Mouse (Mus musculus) gastrocnemius, postnatal 10 days (tissue): Measurements from ENCODE around the gene Ndufa6. TPM values are rescaled to one million over a fixed set of nuclear protein-coding genes. Genes with fewer than 3 reads are reported as not detected.

Experiments used
- DNase-seq: peaks from one replicate; pipeline ENCODE4 v3.0.0; 2021; ENCODE audit warnings: mixed read lengths
- microRNA-seq, 2 experiments: library from miRNA; unstranded; fragments of <30 nt; microRNA quantifications; one replicate each; pipeline ENCODE4 v1.2.0; 2021
- total RNA-seq, 2 experiments: library from RNA; stranded (reverse); gene quantifications; 2 replicates each; pipeline ENCODE4 v1.2.3; 2021

Ndufa6 gene
- total RNA-seq, 2 experiments from 2014 or later = 362 to 411 TPM

DNA sequence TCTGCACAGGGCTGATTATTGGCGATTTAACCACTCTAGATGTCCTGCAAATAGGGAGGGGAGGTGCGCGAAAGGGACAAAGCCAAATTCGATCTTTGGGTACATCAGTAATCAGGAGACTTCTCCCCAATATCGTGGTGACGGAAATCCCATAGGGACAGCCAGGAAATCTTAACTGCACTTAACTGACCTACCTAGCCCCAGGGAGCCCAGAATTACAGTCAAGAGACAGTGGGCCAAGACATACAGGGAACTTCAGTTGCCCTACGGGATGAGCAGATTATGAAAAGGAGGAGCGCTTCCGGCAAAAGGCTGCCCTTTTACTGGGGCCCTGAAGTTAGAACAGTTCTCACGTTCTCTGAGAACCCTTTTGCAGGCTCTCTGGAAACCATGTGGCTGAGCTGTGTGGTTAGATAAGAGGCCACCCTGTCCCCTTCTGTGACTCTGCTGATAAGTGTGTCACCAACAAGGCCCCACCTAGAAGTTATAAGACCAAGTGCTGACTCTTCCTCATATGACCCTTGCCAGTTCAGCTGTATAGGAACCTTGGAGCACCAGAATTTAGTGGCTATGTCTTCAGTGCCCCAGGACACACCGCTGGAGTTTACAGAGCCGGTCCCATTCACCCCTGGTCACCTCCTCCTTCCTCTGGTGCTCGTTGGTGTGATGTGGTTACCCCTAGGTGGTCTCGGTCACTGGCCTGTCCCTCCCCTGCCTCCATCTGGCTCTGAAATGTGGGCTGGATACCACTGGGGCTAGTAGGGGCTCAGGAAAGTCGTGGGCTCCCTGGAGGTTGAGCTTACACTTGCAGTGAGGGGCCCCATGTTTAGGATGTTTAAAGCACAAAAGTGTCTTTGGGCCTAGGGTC lies 12.2 kb downstream of the Ndufa6 start:
- no peak for DNase-seq

DNA sequence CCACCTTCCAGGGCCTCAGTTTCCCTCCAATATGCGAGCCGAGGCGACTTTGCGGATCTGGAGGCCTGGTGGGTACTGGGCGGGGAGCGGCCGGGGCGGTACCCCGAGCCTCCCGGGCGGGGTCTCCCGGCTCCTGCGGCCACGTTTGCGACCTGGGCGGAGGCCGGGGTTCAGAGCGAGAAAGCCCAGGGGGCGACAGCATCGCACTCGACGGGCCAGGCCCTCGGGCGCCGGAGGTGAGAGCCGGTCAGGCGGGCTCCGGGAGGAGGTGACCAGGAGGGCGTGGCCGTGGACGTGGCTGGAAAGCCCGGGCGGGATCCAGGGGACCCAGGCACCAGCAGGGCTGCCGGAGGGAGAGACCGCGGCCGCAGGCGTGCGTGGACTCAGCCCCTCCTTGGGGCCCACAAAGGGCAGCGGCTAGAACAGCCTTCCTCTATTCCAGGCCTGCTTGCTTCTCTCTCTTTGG lies 13.1 kb downstream of the Ndufa6 start:
- DNase-seq = peak; percentile 74

DNA sequence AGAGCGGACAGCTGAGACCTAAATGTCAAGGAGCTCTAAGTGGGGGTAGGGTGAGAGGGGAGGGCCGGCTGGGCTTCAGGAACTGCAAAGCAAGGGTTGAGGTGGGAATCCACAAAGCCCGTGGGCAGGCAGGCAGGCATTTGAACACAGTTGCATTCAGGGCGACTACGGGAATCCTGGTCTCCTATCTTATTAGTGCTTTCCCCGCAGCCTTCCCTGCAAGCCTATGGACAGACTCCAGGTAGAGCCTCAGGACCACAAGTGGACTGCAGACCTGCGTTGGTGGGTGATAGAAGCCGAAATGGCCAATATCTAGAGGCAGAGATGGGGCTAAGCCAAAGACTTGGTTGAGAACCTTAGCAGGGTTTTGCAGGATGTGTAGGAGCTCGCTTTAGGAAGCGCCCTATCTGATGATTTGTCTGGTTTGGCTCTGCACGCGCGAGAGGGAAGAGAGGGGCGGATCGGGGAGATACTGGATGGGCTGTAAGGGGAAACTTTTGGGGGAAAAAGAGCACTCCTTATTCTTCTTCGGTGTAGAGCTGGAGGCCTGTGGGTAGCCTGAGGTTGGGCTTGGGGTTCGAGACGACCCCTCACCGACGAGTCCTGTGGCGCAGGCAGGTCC lies 13.6 kb downstream of the Ndufa6 start:
- DNase-seq = no peak

DNA sequence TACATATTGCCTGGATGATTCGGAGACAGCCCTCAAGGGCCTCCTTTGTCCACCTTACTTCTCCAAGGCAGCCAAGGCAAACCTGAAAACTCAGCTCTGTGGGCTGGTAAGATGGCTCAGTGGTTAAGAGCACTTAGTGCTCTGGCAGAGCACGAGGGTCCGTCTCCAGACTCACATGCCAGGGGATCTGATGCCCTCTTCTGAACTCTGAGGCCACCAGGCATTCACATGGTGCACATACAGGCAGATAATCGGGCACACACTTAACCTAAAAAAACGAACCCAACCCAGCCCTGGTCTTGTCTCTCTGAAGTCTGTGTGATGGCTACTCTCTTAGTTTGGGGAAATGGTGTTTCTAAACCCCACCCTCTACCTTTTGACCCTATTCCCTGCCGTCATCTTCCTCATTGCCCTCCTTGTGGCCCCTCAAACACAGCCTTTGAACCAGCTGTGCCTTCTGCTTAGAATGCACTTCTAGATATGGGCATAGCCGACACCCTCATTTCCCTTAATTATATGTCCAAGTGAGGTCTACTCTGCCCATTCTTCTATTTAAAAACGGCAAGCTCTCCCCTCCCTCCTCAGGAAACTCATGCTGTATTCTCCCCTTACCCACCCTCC lies 14.4 kb downstream of the Ndufa6 start:
- DNase-seq = no peak

DNA sequence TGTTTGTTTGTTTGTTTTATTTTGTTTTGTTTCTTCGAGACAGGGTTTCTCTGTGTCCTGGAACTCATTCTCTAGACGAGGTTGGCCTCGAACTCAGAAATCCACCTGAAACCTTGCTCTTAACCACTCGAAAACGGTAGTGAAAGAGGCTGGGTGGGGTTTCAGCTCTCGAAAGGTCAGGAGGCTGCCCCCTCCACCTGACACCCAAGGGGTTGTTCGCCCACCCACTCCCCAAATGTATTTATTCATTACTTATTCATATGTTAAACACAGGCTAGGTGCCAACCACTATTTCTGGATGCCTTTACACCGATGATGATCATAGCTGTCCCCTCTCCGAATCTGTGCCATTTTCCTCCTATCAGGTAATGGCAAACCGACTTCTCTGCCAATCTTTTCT lies 15.0 kb downstream of the Ndufa6 start:
- DNase-seq = no peak

DNA sequence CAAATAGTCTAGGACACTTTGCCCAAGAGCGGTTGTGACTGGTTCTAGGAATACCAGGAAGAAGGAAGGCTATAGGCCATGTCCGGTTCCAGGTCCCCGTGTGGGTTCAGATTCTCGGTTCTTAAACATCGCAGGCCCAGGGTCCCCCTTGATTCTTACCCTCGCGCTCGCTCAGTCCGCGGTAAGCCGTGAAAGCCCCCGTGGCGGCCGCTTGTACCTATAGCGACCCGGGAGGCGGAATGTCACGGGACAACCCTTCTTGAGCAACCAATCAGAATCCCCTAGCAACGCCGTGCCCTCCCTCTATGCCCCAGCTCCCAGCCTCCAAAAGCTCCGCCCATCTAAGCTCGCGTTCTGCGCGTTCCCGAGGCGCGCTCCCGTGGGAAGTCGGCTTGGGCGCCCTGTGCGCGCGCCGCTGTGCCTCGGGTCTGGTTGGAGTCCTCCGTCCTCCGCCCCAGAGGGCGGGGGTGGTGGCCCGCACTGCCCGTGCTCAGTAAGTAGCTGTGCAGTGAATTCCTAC lies 15.5 kb downstream of the Ndufa6 start, which contains the start of the genes Naga, Pheta2 and Smdt1:
Gene Naga, minus strand, starts transcription at position 333 of the 520 bp plus-strand sequence.
Gene Pheta2, plus strand, starts transcription at position 350 of the 520 bp plus-strand sequence.
Gene Smdt1, plus strand, starts transcription at position 367 of the 520 bp plus-strand sequence.
- peak; percentile 97 for DNase-seq

DNA sequence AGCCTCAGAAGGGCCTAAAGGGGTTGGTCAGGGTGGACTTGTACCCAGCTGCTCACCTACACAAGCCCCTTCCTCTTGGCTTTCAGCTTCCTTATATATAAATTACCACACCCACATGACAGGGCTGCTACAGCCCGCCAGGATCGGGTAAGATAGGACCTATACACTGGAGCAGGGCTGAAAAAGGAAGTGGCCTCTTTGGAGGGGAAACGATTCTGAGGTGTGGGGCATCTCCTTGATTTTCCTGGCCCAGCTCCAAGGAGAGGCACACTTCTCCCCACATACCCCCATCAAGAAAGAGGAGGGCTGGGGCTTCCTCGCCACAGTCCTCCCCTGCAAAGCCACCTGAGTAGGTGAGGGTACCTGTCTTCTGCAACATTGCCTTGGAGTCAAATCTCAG lies 16.2 kb downstream of the Ndufa6 start:
- DNase-seq = no peak

DNA sequence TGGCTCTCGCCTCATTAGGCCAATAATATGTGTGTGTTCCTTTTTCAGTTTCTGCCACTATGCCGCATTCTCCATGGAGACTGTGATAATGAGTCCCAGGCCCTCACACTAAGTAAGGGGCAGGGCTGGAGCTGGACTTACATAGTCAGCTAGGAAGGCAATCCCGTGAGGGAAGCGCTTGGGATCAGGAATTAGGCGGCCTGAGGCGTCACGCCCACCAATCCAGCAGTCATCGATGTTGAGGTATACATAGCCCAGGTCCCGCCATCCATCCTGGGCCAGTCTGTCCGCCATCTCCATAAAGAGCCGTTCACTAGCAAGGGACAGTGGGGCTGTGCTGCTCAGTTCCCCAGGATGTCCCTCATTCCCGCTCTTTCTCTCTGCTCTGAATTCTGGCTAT lies 17.5 kb downstream of the Ndufa6 start:
- DNase-seq = no peak

DNA sequence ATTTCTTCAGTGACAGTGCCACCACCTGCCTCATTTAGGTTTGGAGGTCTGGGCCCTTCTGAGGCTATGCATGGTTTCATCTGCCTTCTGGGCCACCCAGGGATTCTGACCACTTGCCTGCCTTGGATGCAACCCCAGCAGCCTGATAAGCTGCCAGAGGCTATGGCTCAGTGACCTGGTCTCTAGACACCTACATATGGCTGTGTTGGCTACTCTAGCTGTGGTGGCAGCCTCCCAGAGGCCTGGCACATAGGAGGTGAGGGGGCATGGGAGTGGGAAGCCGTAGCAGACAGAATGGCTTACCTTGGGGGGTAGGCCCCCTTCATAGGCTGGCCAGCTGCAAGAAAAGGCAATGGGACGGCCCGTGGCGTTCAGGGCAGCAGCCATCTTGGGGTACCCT lies 18.9 kb downstream of the Ndufa6 start:
- DNase-seq = no peak

DNA sequence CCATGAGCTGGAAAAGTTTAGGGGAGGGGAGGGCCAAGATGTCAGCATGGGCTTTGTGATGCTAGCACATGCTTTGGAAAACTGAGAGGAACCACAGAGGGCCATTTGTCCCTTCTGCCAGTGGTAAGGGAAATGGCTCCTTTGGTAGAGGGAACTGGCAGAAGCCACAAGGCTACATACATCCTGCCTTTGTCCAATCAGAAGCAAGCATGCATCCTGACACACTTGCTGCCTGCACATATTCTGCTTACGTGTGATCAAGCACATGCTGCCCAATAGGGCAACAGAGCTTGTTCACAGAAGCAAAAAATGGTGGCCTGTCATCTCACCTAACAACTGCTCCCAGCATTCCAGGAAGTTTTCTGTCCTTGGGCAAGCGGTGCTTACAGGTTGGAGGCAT lies 28.7 kb downstream of the Ndufa6 start:
- DNase-seq = no peak

DNA sequence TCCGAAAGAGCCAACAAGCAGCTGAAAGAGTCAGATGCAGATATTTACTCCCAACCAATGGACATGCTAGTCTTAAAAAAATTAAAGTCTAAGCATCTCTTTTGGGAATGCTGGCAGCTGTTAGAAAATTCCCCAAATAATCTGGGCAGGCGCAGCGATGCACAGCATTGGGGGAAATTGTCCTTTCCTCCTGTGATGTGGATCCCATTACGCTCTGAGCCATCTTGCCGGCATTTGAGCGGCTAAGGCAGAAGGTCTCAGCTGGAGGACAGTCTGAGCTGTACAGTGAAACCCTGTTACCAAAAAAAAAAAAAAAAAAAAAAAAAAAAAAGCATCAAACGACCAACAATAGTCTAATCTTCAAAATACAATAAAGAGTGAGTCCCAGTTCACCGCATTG lies 31.9 kb downstream of the Ndufa6 start:
- DNase-seq = no peak

DNA sequence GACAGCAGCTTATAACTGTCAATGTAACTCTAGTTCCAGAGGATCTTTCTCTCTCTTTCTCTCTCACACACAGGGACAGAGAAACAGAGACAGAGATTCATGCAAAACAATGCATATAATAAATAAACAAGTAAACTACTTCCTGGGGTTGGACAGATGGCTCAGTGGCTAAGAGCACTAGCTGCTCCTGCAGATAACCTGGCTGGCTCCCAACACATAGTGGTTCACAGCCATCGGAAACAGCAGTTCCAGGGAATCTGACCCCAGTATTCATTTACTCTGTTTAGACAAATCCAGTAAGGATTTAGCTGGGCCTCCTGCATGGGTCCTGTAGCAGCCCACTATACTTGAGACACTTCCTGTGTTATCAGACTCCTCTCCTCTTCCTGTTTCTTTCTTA lies 34.5 kb downstream of the Ndufa6 start:
- no peak for DNase-seq

DNA sequence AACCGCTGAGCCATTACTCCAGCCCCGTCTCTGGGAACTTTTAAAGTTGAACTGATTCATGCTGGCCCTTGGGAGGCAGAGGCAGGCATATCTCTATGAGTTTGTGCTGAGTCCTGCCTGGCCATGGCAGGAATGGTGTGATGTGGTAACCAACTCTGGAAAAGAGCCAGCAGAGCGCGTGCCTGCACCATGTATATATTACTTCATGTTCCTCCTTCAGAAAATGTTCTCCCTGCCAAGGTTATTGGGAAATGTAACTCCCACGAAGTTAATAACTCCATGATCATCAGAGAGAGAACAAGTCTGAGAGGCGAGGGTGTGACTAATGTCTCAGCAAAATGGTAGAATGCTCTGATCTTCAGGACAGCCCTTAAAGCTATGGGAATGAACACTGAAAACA lies 36.3 kb downstream of the Ndufa6 start:
- DNase-seq = no peak

DNA sequence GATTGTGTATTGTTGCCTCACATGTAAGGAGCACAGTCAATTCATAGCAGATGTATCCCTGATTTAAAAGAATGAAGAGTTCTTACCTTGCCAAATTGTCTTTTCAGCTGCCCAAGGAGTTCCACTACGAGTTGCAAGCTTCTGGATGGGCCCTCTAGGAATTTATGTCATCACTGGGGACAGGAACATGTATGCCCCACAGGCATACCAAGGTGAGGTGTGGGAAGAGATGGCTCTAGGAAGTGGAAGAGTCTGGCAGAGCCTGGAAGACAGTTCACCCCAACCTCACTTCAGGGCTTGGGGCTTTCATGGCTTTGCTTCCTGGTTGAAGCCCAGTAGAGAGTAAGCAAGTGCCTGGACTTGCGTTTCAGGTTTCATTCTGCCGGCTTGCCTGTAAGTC lies 45.7 kb downstream of the Ndufa6 start:
- DNase-seq = no peak

DNA sequence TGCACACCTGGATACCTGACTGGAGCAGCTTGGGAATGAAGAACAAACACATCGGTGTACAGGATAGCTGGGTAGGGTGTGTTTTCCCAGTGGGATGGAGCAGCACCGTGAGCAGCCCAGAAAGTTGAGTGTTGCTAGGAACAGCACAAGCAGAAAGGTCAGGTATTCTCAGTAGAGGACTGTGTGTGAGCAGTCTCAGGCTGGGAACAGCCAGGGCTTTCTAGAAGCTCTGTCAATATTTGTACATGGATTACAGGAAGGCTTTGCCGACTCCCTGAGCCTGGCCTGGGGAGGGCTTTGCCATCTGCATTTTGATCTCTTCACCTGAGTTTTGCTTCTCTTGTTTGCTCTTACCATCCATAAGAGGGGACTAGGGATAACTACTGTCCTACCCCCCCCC lies 47.0 kb downstream of the Ndufa6 start:
- no peak for DNase-seq

Small RNA genes within 50 kb of the gene (microRNA-seq; reads per million reads assigned to microRNA genes)
- 0 reads per million in 2 experiments for gene Mir7684

Other genes with a start within 250 kb of the Ndufa6 start
- 10 to 100 TPM; 31.0 to 33.5 TPM for gene Ccdc134, start 226.4 kb downstream of the Ndufa6 start, total RNA-seq
- 10 to 100 TPM; 37.0 to 42.8 TPM for gene Srebf2, start 207.1 kb downstream of the Ndufa6 start, total RNA-seq
- not detected for gene Shisa8, start 141.5 kb downstream of the Ndufa6 start, total RNA-seq
- under 1 TPM; 0.45 to 0.52 TPM for gene Tnfrsf13c, start 130.0 kb downstream of the Ndufa6 start, total RNA-seq
- gene Cenpm, start 109.6 kb downstream of the Ndufa6 start, total RNA-seq = 1 to 10 TPM; 4.2 to 7.0 TPM
- gene 1500009C09Rik, start 101.9 kb downstream of the Ndufa6 start, total RNA-seq = not detected
- 1 to 10 TPM; 1.2 to 2.0 TPM for gene Sept3, start 79.4 kb downstream of the Ndufa6 start, total RNA-seq
- gene Wbp2nl, start 55.4 kb downstream of the Ndufa6 start, total RNA-seq = not detected
- gene Naga, start 15.4 kb downstream of the Ndufa6 start, total RNA-seq = 10 to 100 TPM; 24.6 to 27.3 TPM
- gene Pheta2, start 15.4 kb downstream of the Ndufa6 start, total RNA-seq = 1 to 10 TPM; 3.0 to 4.9 TPM
- gene Smdt1, start 15.4 kb downstream of the Ndufa6 start, total RNA-seq = 100 to 1,000 TPM; 143 to 156 TPM
- gene Cyp2d22, start 25.9 kb upstream of the Ndufa6 start, total RNA-seq = 10 to 100 TPM; 10.8 to 14.5 TPM
- not detected for gene Cyp2d11, start 39.7 kb upstream of the Ndufa6 start, total RNA-seq
- gene Cyp2d10, start 52.9 kb upstream of the Ndufa6 start, total RNA-seq = under 1 TPM in 1 of 2 experiments, not detected in 1; 0.29 TPM
- under 1 TPM in 1 of 2 experiments, not detected in 1; 0.19 TPM for gene Cyp2d9, start 79.1 kb upstream of the Ndufa6 start, total RNA-seq
- not detected for gene Cyp2d12, start 200.8 kb upstream of the Ndufa6 start, total RNA-seq